In genomic region chr7:101302691-101303090, GRCm38 (mm10) we compare ENCODE assay signal across 8 mouse cellular contexts. TPM values are rescaled to one million over a fixed set of nuclear protein-coding genes. Genes with fewer than 3 reads are reported as not detected.
A peak's percentile ranks its signal among the peaks of the same experiment; 100 is the strongest.
DNase-seq lines count a peak whose midpoint lies in the region; ATAC-seq and TF ChIP-seq lines count a peak whose summit lies in the region.

No protein-coding gene starts in this region.

- 20% methylated on average over 7 of the region's 7 CpGs for WGBS in kidney, postnatal 0 days
- WGBS in embryonic facial prominence, embryonic 13.5 days: 28% methylated on average over 7 of the region's 7 CpGs
- WGBS in intestine, embryonic 15.5 days: 26% methylated on average over 7 of the region's 7 CpGs
- WGBS in neural tube, embryonic 12.5 days: 26% methylated on average over 7 of the region's 7 CpGs

- H3K27me3 ChIP-seq in kidney, postnatal 0 days (ENCODE audit: insufficient read depth, low read length): no peaks in the 10 kb centered on the region; the same call in 1 of the 2 replicates
- H3K27me3 ChIP-seq in embryonic facial prominence, embryonic 13.5 days: peaks cover 22% of the 10 kb centered on the region
- H3K27me3 ChIP-seq in intestine, embryonic 15.5 days (replicated peaks): no peaks in the 10 kb centered on the region
- H3K27me3 ChIP-seq in neural tube, embryonic 12.5 days (replicated peaks): peaks cover 30% of the 10 kb centered on the region

- DNase-seq in kidney, postnatal 0 days (ENCODE audit: low spot score): no peak
- no peak for DNase-seq in kidney, postnatal 10 days
- no peak for DNase-seq in thymus, postnatal 25 days
- no peak for DNase-seq in kidney, adult 18-20 months

- no peak for TF ChIP-seq CTCF in kidney, postnatal 0 days (IDR thresholded peaks at IDR 0.05; ENCODE audit: low read depth)

- peaks cover 7% of the 10 kb centered on the region; the same call in 1 of the 2 replicates for H3K4me1 ChIP-seq in kidney, postnatal 0 days (replicated peaks; ENCODE audit: insufficient read depth, low read length)
- peaks cover 22% of the 10 kb centered on the region for H3K4me1 ChIP-seq in embryonic facial prominence, embryonic 13.5 days
- peaks cover 21% of the 10 kb centered on the region for H3K4me1 ChIP-seq in intestine, embryonic 15.5 days (replicated peaks)
- H3K4me1 ChIP-seq in neural tube, embryonic 12.5 days: peaks cover 15% of the 10 kb centered on the region; the same call in 1 of the 2 replicates

- ATAC-seq in kidney, postnatal 0 days (replicated peaks; ENCODE audit: low FRiP score, low read depth): no peak
- ATAC-seq in embryonic facial prominence, embryonic 13.5 days (ENCODE audit: insufficient number of reproducible peaks, insufficient read depth, low FRiP score, low TSS enrichment, low read depth): no peak
- no peak for ATAC-seq in intestine, embryonic 15.5 days
- ATAC-seq in neural tube, embryonic 12.5 days (ENCODE audit: low FRiP score, low read depth): no peak
- no peak for ATAC-seq in granulocyte monocyte progenitor cell, adult 5-6 weeks (replicated peaks; ENCODE audit: poor library complexity, severe bottlenecking)

- H3K27ac ChIP-seq in kidney, postnatal 0 days: peak overlapping the region; percentile 58; the same call in 1 of the 2 replicates
- peak overlapping the region; percentile 76; the same call in 1 of the 2 replicates for H3K27ac ChIP-seq in embryonic facial prominence, embryonic 13.5 days
- peak overlapping the region; percentile 69 for H3K27ac ChIP-seq in intestine, embryonic 15.5 days
- no peak overlapping the region for H3K27ac ChIP-seq in neural tube, embryonic 12.5 days

- no peaks in the 10 kb centered on the region for H3K36me3 ChIP-seq in kidney, postnatal 0 days (ENCODE audit: insufficient read depth, low read length)
- no peaks in the 10 kb centered on the region for H3K36me3 ChIP-seq in embryonic facial prominence, embryonic 13.5 days
- H3K36me3 ChIP-seq in intestine, embryonic 15.5 days: no peaks in the 10 kb centered on the region
- no peaks in the 10 kb centered on the region for H3K36me3 ChIP-seq in neural tube, embryonic 12.5 days

- no peaks in the 10 kb centered on the region for H3K9me3 ChIP-seq in kidney, postnatal 0 days (replicated peaks; ENCODE audit: low read length)
- no peaks in the 10 kb centered on the region for H3K9me3 ChIP-seq in embryonic facial prominence, embryonic 13.5 days
- H3K9me3 ChIP-seq in intestine, embryonic 15.5 days: no peaks in the 10 kb centered on the region
- H3K9me3 ChIP-seq in neural tube, embryonic 12.5 days: no peaks in the 10 kb centered on the region

- peak overlapping the region; percentile 68 for H3K4me2 ChIP-seq in kidney, postnatal 0 days (ENCODE audit: low read length)
- peak overlapping the region; percentile 89 for H3K4me2 ChIP-seq in embryonic facial prominence, embryonic 13.5 days
- peak overlapping the region; percentile 90 for H3K4me2 ChIP-seq in intestine, embryonic 15.5 days (replicated peaks)
- peak overlapping the region; percentile 86 for H3K4me2 ChIP-seq in neural tube, embryonic 12.5 days (replicated peaks)

- peak overlapping the region; percentile 67 for H3K4me3 ChIP-seq in kidney, postnatal 0 days (replicated peaks; ENCODE audit: low read depth, low read length)
- peak overlapping the region; percentile 74 for H3K4me3 ChIP-seq in embryonic facial prominence, embryonic 13.5 days
- peak overlapping the region; percentile 68 for H3K4me3 ChIP-seq in intestine, embryonic 15.5 days (replicated peaks)
- peak overlapping the region; percentile 66; the same call in 1 of the 2 replicates for H3K4me3 ChIP-seq in neural tube, embryonic 12.5 days

- peak overlapping the region; percentile 54 for H3K9ac ChIP-seq in kidney, postnatal 0 days (ENCODE audit: low read depth, low read length)
- H3K9ac ChIP-seq in embryonic facial prominence, embryonic 13.5 days: peak overlapping the region; percentile 78; the same call in 1 of the 2 replicates
- peak overlapping the region; percentile 64; the same call in 1 of the 2 replicates for H3K9ac ChIP-seq in intestine, embryonic 15.5 days
- H3K9ac ChIP-seq in neural tube, embryonic 12.5 days: 0 out of 2 replicates have a peak overlapping the region, but pooled peaks have one; percentile 65

RNA-seq across cellular contexts. Expression of gene Atg16l2, which starts 0.6 kb away (rescaled TPM):
- 16.0 and 17.0 TPM in 2 replicates for polyA plus RNA-seq in kidney, postnatal 0 days (2015; fragmentation: Nextera tagmentation; extraction: Ambion mirVana)
- polyA plus RNA-seq in embryonic facial prominence, embryonic 13.5 days (2015; fragmentation: Nextera tagmentation; extraction: Ambion mirVana): 15.7 and 17.9 TPM in 2 replicates
- polyA plus RNA-seq in intestine, embryonic 15.5 days (2015; fragmentation: Nextera tagmentation; extraction: Ambion mirVana): 14.3 and 16.1 TPM in 2 replicates
- polyA plus RNA-seq in neural tube, embryonic 12.5 days (2016; fragmentation: Nextera tagmentation; extraction: Ambion mirVana): 16.8 and 17.8 TPM in 2 replicates
- 26.8 and 43.6 TPM in 2 replicates for total RNA-seq in granulocyte monocyte progenitor cell, adult 5-6 weeks (2014; fragmentation: Nextera tagmentation)
- 6.6 and 12.2 TPM in 2 replicates for total RNA-seq in granulocyte monocyte progenitor cell, adult 5-6 weeks (2017)

RNA-seq across cellular contexts. Expression of gene Stard10, which starts 14.2 kb away (rescaled TPM):
- polyA plus RNA-seq in kidney, postnatal 0 days (2015; fragmentation: Nextera tagmentation; extraction: Ambion mirVana): 74.1 and 74.6 TPM in 2 replicates
- polyA plus RNA-seq in embryonic facial prominence, embryonic 13.5 days (2015; fragmentation: Nextera tagmentation; extraction: Ambion mirVana): 22.7 and 26.3 TPM in 2 replicates
- 111 and 125 TPM in 2 replicates for polyA plus RNA-seq in intestine, embryonic 15.5 days (2015; fragmentation: Nextera tagmentation; extraction: Ambion mirVana)
- 8.2 and 12.1 TPM in 2 replicates for polyA plus RNA-seq in neural tube, embryonic 12.5 days (2016; fragmentation: Nextera tagmentation; extraction: Ambion mirVana)
- total RNA-seq in granulocyte monocyte progenitor cell, adult 5-6 weeks (2014; fragmentation: Nextera tagmentation): 18.5 and 36.0 TPM in 2 replicates
- total RNA-seq in granulocyte monocyte progenitor cell, adult 5-6 weeks (2017): 11.8 and 30.5 TPM in 2 replicates

RNA-seq across cellular contexts. Expression of gene Arap1, which starts 45.2 kb away (rescaled TPM):
- 65.8 and 70.4 TPM in 2 replicates for polyA plus RNA-seq in kidney, postnatal 0 days (2015; fragmentation: Nextera tagmentation; extraction: Ambion mirVana)
- polyA plus RNA-seq in embryonic facial prominence, embryonic 13.5 days (2015; fragmentation: Nextera tagmentation; extraction: Ambion mirVana): 41.4 and 46.5 TPM in 2 replicates
- polyA plus RNA-seq in intestine, embryonic 15.5 days (2015; fragmentation: Nextera tagmentation; extraction: Ambion mirVana): 56.3 and 58.4 TPM in 2 replicates
- 8.9 and 13.7 TPM in 2 replicates for polyA plus RNA-seq in neural tube, embryonic 12.5 days (2016; fragmentation: Nextera tagmentation; extraction: Ambion mirVana)
- 59.2 and 81.5 TPM in 2 replicates for total RNA-seq in granulocyte monocyte progenitor cell, adult 5-6 weeks (2014; fragmentation: Nextera tagmentation)
- 27.4 and 64.6 TPM in 2 replicates for total RNA-seq in granulocyte monocyte progenitor cell, adult 5-6 weeks (2017)
